Mouse (Mus musculus): Measurements from ENCODE around the gene Msmo1. TPM values are rescaled to one million over a fixed set of nuclear protein-coding genes. Genes with fewer than 3 reads are reported as not detected.
A peak's percentile ranks its signal among the peaks of the same experiment; 100 is the strongest.

The Msmo1 gene
- 72.7 and 85.3 TPM in 2 replicates for total RNA-seq (2017)

DNA sequence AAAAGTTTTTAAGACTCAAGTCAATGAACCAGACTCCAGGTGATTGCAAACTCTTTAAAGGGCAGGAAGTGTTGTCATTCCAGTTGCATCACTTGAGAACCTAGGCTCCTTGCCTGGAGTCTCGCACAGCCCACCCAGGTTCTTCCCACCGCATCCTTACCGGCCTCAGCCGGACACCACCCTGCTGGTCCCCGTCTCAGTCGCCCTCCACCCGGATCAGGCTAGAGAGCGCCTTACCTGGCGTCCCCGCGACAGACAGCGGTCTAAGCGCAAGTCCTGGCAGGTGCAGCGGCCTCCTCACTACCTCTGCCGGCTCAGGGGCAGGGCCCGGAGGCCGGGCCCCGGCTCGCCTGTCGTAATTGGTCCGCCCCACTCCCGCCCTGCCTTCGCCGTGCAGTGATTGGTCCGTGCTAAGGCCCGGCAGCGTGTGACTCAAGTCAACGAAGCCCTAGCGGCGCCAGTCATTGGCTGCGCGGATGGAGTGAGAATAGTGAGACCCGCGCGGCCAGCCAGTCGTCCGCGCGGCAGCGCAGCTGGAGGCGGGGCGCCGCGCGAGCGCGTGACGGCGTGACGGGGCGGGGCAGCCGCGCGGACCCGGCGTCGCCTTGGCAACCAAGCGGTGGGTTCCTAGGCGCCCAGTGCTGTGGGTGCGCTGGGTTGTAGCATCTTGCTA, at the start of gene Msmo1:
TSS of gene Msmo1 (minus strand) at position 522 of the 673 bp plus-strand sequence.
- peak; percentile 99 to 100 for ATAC-seq (replicated peaks in 1 of 2; ENCODE audit: insufficient read depth in 1 of 2, low FRiP score in 2 of 2, low TSS enrichment in 1 of 2, low read depth in 1 of 2, poor library complexity in 2 of 2, severe bottlenecking in 2 of 2)

DNA sequence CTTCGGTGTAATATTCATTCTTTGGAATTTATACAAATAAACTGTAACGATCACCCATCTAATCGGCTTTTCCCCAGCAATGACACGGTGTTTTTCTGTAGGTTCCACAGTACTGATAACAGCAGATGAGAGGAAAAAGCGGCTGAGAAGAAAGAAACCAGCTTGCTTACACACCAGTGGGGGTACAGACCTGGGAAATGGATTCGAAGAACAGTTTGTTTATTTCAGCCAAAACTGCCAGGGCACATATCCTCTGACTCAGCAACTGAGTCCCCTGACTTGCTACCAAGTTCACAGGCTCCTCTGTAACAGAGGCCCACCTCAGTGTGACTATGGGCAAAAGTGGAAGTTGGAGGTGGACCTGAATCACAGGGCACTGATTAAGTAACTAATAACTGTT, 48.4 kb upstream of the Msmo1 start:
- ATAC-seq (replicated peaks in 1 of 2; ENCODE audit: insufficient read depth in 1 of 2, low FRiP score in 2 of 2, low TSS enrichment in 1 of 2, low read depth in 1 of 2, poor library complexity in 2 of 2, severe bottlenecking in 2 of 2) = peak; percentile 68 to 74

DNA sequence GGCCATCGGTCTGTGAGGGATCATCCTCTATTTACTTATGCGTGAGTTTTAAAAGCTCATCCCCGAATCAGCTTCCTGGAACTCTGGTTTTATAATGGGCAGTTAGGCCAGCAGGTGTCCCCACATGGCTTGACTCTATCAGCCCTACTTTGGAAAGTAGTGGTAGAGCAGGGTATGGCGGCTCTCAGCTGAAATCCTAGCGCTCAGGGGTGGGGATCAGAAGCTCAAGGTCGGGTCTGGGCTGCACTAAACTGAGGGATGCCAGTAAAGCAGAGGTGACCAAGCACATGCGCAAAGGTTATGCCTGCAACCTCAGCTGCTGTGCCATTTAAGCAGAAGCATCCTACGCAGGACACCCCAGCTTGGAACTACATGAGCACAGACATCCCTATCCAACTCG, 44.3 kb upstream of the Msmo1 start:
- ATAC-seq (replicated peaks in 1 of 2; ENCODE audit: insufficient read depth in 1 of 2, low FRiP score in 2 of 2, low TSS enrichment in 1 of 2, low read depth in 1 of 2, poor library complexity in 2 of 2, severe bottlenecking in 2 of 2) = peak; percentile 44 to 46; a peak in 2 of 4 replicates

DNA sequence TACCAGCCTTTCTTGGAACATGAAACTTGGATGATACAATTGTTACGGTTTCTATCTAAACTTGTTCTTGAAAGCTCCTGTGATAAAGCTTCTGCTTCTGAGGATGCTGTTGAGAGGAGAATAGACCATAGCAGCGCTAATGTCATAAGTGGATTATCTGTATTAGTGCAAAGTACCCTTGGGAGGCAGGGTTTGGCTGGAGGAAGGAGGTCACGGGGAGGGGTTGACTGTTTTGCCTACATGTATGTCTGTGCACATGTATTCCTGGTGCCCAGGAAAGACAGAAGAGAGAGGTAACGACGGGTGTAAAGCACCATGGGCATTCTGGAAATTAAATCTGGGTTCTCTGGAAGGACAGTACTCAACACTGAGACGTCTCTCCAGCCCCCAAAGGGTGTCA, 40.5 kb upstream of the Msmo1 start:
- no peak for ATAC-seq (replicated peaks in 1 of 2; ENCODE audit: insufficient read depth in 1 of 2, low FRiP score in 2 of 2, low TSS enrichment in 1 of 2, low read depth in 1 of 2, poor library complexity in 2 of 2, severe bottlenecking in 2 of 2)

DNA sequence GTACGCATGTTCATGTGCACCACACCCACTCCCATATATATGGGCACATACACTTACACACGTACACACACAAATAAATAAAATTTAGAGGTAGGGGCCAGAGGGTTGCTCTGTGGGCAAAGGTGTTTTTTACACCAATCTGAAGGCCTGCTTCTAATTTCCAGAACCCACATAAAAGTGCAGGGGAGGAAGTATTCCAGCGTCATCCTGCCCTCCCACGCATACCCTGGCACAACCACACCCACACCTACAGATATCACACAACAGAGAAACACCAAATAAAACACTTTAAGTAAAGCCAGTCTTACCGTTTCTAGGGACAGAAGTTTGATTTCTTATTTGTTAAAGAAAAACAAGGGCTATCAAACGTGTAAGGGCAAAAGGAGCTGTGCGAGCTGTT, 37.2 kb upstream of the Msmo1 start:
- no peak for ATAC-seq (replicated peaks in 1 of 2; ENCODE audit: insufficient read depth in 1 of 2, low FRiP score in 2 of 2, low TSS enrichment in 1 of 2, low read depth in 1 of 2, poor library complexity in 2 of 2, severe bottlenecking in 2 of 2)

DNA sequence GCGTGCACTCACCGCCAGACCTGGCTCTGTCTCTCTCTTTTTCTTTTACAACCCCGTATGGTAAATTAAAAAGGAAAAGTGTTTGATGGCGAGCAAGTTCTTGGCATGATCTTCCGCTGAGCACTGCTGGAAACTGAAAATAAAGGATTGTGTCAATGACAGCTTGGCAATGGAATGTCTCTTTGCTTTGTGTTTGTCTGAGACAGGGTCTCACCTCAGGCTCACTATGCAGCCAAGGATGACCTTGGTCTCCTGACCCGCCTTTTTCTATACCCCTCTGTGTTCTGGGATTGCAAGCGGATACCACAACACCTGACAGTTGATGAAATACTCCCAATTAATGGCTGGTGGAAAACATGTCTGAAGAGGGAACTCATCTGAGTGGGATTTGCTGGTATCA, 36.0 kb upstream of the Msmo1 start:
- no peak for ATAC-seq (replicated peaks in 1 of 2; ENCODE audit: insufficient read depth in 1 of 2, low FRiP score in 2 of 2, low TSS enrichment in 1 of 2, low read depth in 1 of 2, poor library complexity in 2 of 2, severe bottlenecking in 2 of 2)

DNA sequence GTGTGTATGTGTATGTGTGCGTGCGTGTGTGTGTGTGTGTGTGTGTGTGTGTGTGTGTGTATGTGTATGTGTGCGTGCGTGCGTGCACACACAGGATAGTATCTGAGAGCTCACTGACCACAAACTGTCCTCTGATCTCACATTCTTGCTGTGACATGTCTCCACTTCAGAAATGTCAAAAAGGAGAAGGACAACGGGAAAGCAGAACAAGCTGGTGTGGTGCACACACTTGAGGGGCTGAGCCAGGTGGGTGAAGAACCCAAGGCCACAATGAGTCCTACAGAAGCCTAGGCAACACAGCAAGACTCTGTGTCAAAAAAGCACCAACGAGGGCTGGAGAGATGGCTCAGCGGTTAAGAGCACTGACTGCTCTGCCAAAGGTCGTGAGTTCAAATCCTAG, 35.1 kb upstream of the Msmo1 start:
- peak; percentile 30 to 49; a peak in 3 of 4 replicates for ATAC-seq (replicated peaks in 1 of 2; ENCODE audit: insufficient read depth in 1 of 2, low FRiP score in 2 of 2, low TSS enrichment in 1 of 2, low read depth in 1 of 2, poor library complexity in 2 of 2, severe bottlenecking in 2 of 2)

DNA sequence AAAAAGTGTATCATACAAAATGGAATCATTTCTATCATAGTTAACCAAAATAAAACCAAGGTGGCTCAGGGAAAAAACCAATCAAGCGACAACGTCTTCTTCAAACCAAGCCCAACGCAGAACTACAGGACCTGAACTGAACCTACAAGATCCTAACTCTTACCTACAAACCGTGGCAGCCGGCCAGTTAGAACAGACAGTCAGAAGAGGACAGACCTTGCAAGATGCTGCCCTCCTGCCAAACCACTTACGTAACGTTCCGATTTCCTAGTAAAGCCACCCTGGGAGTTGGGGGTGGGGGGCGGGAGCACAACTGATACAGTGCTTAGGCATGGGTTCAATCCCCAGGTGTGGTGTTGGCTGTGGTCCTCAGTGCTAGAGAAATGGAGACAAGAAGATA, 33.5 kb upstream of the Msmo1 start:
- no peak for ATAC-seq (replicated peaks in 1 of 2; ENCODE audit: insufficient read depth in 1 of 2, low FRiP score in 2 of 2, low TSS enrichment in 1 of 2, low read depth in 1 of 2, poor library complexity in 2 of 2, severe bottlenecking in 2 of 2)

DNA sequence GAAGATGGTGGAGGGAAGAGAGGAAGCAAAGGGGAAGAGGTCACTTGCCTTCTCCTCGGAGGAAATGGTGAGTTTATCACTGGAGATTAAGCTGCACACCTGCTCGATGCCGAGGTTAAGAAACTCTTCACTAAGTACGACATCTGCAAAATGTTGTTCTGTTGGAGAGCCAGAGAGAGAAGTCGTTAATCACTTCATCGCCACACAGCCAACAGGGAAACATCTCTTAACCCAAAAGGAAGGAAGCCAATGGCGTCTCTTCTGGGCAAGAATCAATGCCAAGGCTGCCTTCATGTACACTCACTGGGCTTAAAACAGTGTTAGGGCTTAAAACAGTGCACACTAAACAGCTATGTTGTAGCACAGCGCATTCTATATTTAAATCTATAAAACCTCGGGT, 30.5 kb upstream of the Msmo1 start:
- ATAC-seq (replicated peaks in 1 of 2; ENCODE audit: insufficient read depth in 1 of 2, low FRiP score in 2 of 2, low TSS enrichment in 1 of 2, low read depth in 1 of 2, poor library complexity in 2 of 2, severe bottlenecking in 2 of 2) = peak; percentile 48 to 65

DNA sequence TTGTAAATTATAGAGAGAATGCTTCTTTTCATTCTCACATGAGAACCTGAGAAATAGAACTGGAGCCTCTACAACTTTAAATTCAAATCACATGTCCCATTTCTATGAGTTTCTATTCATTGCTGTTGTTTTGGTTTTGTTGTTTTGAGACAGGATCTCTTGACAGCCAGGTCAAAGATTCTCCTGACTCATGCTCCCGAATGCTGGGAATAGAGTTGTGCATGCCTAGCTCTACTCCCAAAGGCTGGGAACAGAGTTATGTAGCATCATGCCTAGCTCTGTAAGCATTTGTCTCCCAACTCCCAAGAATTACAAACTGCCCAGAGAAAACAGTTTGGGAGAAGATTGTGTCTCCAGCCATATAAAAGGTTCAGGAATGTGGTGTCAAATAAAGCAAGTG, 29.2 kb upstream of the Msmo1 start:
- no peak for ATAC-seq (replicated peaks in 1 of 2; ENCODE audit: insufficient read depth in 1 of 2, low FRiP score in 2 of 2, low TSS enrichment in 1 of 2, low read depth in 1 of 2, poor library complexity in 2 of 2, severe bottlenecking in 2 of 2)

DNA sequence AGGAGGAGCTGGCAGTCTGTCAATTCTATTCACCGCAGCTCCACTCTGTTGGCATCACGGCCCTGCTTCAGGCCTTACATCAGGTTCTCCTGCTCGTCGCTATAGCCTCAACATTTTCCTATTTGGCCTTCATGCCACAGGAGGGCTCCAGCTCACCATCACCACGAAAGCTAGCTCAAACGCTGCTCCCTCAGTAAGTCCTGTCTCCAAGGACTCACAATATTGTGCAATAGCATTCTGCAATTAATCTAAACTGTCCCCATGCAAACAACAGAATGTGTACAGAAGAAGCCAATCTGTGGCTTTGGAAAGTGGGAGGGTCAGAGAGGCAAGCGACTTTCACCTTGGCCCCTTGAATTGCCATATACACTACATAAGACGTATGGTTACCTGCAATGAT, 27.8 kb upstream of the Msmo1 start:
- peak; percentile 23 to 24; a peak in 2 of 4 replicates for ATAC-seq (replicated peaks in 1 of 2; ENCODE audit: insufficient read depth in 1 of 2, low FRiP score in 2 of 2, low TSS enrichment in 1 of 2, low read depth in 1 of 2, poor library complexity in 2 of 2, severe bottlenecking in 2 of 2)

DNA sequence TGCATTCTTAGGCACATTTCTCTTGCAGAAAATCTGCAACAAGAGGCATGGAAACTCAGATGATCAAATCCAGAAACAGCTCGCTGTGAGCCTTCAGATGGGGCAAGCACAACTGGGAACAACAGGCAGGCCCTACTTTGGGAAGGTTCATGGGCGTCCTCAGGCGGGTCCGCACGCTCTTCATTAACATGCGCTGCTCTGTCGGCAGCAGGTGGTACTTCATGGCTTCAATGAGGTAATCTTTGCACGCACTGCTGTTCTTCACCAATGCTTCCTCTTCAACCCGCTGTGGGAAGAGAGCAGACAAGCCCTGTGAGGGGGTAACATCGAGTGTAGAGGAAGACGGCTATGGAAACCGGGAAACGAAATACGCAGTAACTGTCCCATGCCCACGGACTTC, 24.4 kb upstream of the Msmo1 start:
- ATAC-seq (replicated peaks in 1 of 2; ENCODE audit: insufficient read depth in 1 of 2, low FRiP score in 2 of 2, low TSS enrichment in 1 of 2, low read depth in 1 of 2, poor library complexity in 2 of 2, severe bottlenecking in 2 of 2) = no peak

DNA sequence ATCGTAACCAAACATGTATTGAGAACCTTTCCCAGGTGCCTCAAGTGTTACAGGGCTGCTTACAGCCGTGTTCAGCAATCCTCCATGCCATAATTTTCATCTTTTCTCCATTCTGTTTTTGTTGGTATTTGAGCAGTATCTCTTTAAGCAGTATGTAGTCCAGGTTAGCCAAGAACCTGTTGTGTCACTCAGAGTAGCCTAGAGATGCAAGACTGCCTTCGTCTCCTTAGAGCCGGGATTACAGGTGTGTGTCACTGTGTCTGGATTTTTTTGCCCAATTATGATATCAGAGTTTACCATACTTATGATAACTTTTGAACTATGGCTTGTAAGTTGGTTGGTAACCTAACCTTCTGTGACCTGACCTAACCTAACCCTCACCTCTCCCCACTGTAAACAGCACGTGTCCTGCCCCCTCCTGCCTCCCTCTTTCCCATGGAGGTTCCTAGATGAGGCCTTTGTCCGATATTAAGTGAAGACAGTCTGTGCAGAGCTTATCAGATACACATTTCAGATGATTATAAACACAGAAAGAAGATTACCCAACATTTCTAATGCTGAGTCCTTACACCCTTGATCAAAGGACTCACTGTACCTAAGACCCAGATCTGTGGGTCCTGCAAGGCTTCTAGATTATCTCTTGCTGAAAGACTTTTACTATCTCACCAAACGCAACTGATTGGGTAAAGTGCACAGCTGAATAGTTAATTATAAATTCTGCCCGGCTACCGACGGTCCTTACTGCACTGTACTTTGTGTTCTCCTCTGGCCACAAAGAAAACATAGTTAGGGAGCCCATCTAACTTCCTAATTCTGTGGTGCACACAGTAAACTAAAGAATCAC, 12.8 kb upstream of the Msmo1 start:
- no peak for ATAC-seq (replicated peaks in 1 of 2; ENCODE audit: insufficient read depth in 1 of 2, low FRiP score in 2 of 2, low TSS enrichment in 1 of 2, low read depth in 1 of 2, poor library complexity in 2 of 2, severe bottlenecking in 2 of 2)

DNA sequence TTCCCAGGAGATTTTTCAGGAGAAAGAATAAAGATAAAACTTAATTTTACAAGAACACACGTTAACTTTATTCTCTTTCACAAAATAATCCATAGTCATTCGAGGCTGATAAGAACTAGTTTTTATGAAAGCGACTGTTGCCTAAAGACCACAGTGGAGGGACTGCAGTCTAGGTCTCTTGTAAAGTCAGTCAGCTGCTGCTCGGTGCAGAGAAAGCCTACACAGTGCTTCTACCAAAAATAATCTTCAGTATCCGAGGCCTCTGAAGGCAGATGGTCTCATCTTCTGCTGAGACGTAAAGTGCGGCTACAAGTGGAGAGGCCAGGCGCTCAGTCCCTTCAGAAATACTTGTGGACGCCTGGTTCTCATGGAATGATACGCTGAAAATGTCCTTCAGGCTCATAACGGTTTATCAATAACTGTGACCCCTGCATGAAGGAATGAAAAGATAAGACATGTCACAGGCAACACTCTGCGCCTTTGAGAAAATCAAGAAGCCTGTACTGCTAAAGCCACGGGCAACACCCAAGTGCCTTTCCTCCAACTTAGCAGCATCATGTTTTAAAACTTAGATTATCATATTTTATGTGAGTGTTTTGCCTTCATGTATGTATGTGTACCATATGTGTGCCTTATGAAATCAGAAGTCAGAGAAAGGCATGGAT, 7.1 kb upstream of the Msmo1 start:
- ATAC-seq (replicated peaks in 1 of 2; ENCODE audit: insufficient read depth in 1 of 2, low FRiP score in 2 of 2, low TSS enrichment in 1 of 2, low read depth in 1 of 2, poor library complexity in 2 of 2, severe bottlenecking in 2 of 2) = no peak; a peak in 1 of 4 replicates

DNA sequence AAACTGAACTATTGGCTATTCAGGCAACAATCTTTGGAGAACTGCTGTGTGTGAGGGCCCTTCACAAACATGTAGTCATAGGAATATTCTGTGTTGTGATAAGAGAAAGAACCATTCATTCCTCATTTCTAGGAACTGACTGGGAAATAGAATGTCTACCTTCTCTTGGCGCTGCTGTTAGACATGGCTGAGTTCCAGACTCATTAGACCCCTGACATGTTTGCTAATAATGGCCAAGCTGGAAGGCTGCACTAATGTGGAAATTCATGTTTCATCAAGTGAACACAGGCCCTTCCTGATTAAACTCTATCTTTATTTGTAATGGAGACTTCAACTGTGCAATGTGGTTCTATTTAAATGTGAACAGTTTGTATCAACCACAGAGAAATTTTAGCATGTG, 5.3 kb upstream of the Msmo1 start:
- no peak for ATAC-seq (replicated peaks in 1 of 2; ENCODE audit: insufficient read depth in 1 of 2, low FRiP score in 2 of 2, low TSS enrichment in 1 of 2, low read depth in 1 of 2, poor library complexity in 2 of 2, severe bottlenecking in 2 of 2)

DNA sequence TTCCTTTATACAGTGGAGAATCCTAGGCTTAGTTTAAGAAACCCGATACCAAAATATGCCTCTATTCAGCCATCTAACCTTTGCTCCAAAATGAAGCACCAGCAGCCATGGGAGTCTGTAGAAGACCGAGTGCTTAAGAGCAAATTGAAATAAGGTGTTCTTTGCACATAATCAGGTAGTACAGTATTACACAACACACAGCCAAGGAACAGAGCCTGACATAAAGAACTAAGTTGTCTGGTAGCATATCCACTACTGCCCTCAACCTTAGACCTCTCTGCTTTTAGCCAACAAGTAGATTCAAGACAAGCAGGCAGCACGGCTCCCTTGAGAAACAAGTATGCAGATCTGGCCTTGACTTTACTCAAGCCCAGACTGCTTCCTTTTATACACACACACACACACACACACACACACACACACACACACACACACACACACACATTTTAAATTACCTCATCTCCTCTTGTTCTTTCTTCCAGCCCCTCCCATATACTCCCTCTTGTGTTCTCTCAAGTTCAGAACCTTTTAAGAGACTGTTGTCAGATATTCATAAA, 3.3 kb upstream of the Msmo1 start:
- ATAC-seq (replicated peaks in 1 of 2; ENCODE audit: insufficient read depth in 1 of 2, low FRiP score in 2 of 2, low TSS enrichment in 1 of 2, low read depth in 1 of 2, poor library complexity in 2 of 2, severe bottlenecking in 2 of 2) = no peak

DNA sequence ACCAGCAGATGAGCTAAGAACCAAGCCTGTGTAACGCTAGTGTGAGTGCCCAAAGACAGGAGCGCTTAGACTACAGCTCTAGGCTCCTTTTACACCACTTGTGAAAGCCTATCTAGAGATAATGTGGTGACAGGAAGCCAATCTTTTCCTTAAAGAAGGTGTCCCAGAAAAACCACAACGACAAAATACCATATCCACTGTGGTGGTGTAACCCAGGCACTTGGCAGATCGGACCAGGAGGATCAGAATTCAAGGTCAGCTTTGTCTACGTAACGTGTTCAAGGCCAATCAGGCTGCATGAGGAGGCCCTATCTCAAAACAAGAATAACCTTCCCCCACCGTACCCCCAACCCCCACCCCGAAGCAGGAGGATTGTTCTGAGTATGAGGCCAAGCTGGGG, 1.6 kb upstream of the Msmo1 start:
- no peak for ATAC-seq (replicated peaks in 1 of 2; ENCODE audit: insufficient read depth in 1 of 2, low FRiP score in 2 of 2, low TSS enrichment in 1 of 2, low read depth in 1 of 2, poor library complexity in 2 of 2, severe bottlenecking in 2 of 2)

DNA sequence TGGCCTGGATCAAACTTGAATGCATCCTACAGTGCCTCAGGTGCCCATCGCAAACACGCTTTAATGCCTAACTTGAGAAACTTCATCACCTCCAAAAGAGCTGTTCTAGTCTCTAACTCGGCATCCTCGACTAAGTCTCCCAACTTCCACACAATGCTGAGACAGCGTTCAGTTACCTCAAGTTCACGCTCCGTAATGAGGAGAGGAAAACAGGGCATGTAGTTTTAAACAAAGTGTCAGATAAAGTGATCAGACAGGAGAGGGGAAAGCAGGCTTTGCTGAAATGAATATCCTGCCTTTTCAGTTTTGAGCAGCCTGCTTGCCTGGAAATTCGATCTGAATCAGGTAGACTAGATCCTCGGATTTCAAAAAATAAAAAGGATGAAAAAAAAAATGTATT, 996 bp downstream of the Msmo1 start:
- ATAC-seq (replicated peaks in 1 of 2; ENCODE audit: insufficient read depth in 1 of 2, low FRiP score in 2 of 2, low TSS enrichment in 1 of 2, low read depth in 1 of 2, poor library complexity in 2 of 2, severe bottlenecking in 2 of 2) = no peak
